Mouse (Mus musculus) cerebellum, adult 9-10 months (tissue): ENCODE measurements around the gene Grn.
"Not testable (repeated sequence)": the region's sequence is repeated elsewhere in the genome, so short reads cannot be mapped to it uniquely, and the experiment has no call there.

Experiments used
- DNase-seq: peaks from one replicate; pipeline ENCODE4 v3.0.0; 2022

Grn gene

DNA sequence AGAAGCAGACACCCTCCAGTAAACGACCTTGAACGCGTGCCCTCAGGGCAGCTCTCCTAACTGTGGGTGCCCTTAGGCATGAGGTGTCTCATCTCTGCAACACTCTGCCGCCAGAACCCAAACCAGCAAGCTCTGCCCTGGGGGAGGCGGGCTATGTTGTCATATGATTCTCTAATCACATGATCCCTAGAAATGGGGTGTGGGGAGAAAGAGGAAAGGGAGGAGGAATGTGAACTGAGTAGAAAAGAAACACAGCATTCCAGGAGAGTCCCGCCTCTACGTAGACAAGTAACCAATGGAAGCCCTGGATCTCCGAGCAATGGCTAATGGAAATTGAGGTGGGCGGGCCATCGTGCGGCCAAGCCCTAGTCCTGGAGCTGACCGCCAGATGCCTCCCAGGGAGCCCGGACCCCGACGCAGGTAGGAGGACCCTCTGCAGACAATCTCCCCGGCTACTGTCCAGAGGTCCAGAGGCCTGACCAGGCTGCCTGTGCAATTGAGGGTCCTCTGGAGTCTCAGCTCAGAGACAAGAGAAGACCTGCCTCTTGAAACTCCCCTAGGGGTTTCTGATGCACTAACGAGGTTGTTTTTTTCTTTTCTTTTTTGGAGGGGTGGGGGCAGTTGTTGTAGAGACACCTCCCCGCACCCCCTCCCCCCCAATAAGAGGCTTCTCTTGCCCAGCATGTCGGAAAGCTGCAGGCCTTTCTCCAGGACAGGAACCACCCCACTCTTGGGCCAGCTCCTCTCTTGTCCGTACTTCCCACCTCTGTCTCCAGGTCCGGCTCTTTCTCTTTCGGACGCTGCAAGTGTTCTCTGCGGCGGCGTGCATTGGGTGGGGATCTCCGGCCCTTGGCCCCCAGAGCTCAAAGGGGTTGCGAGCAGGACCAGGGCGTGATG lies at the start of gene Grn:
Grn (plus strand) TSS at position 195 of the 897 bp plus-strand sequence.
- peak; percentile 98 for DNase-seq

DNA sequence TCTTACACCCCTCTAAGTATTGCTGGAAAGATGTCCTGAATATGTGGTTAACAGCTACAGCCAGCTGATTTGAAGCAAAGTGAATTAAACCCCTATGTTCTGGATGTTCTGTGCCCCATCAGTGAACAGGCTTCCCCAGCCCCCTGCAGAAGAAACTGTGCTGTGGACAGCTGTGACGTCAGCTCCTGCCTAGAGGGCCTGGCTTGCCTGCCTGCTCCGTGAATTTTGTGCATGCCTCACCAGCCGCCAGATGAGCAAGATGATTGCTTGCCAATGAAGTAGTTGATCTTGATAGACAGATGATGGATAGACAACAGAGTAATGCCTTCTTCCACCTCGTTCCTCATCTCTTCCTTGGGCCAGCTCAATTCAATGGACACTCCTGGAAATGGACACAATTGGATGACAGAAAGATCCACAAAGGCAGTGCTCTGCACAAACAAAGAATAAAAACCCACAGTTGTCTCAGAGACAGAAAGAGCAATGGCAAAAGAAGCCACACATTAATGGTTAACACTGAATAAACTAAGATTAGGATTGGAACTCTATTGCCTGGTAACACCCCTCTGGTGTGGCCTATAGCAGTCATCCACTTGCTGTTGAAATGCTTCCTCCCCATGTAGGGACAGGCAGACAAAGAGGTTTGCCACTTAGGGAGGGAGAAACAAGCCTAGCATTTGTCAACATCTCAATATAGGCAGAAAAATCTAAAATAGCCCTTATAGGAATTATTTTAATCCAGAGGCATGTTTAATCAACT lies 48.6 kb upstream of the Grn start:
- DNase-seq: no peak

DNA sequence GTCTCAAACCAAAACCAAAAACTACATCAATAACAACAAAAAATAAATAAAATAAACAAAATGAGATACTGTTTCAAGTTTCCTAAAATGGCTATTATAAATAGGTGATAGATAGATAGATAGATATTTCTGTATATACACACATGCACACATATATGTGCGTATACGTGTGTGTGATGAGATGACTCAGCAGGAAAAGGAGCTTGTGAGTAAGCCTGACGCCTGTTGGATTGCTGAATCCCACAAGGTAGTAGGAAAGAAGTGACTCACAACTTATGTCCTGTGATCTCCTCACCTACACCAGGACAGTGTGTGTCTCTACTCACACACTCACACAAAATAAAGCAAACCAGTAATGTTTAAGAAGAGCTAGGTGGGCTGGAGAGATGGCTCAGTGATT lies 47.3 kb upstream of the Grn start:
- no peak for DNase-seq

DNA sequence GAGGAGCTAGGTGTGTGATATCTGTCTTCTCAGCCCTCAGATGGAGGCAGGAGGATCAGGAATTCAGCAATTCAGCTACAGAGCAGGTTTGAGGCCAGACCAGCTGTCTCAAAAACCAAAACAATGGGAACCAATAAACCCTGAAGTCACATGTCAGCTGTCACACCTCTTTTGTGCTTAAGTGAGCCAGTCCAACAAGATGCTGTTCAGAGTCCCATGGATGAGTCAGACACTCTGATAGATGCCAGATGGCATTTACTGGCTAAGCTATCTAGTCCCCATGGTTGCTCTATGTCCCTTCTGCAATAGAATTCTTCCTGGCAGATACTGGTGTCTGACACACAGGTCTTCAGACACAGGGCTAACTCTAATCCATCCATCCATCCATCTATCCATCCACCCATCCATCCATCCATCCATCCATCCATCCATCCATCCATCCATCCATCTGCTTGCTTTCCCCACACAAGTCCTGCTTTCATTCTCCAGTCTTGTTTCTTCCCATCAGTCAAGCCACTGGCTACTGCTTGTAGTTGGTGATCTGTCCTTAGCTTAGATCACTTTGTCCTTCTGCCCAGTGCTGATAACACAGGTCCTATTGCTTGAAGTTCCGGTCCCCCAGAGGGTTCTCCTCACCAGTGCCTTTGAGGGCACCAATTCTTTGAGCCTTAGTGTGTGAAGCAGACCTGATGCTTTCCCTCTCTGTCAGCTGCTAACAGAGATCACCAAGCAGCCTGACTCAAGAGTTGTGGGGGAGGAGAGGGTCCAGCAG lies 46.6 kb upstream of the Grn start:
- DNase-seq: peak; percentile 82

DNA sequence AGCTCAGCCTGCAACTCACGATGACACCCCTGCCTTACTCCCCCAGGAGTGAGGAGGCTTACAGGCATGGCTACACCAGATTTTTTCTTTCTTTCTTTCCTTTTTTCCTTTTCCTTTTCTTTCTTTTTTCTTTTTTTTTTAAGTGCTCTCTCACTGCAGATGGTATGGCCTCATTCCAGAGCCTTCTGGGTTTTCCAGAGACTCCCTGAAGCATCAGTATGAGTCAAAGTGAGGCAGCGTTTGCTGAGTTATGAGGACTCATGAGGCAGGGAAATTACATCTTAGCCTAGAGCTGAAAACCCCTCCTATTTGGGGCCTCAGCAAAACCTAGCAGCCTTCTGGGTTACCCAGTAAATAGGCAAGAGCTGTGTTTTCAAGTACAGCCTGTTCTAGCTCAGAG lies 45.7 kb upstream of the Grn start:
- peak; percentile 50 for DNase-seq

DNA sequence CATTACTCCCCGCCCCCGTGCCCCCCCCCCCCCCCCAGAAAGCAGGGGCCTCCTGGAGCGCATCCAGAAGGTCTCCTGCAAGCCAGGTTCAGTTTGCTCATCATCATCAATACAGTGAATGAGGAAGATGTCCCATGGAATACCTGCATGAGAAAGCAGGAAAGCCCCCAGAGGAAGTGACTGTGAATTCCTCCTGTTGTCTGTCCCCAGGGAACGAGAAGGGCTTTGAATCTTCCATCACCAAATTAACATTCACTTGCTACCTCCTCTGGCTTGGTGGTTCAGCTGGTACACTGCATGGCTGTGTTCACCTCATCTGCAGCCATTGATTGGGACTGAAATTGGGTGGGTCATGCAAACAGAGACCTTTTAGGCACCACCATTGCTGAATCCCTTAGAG lies 45.0 kb upstream of the Grn start:
- DNase-seq: no peak

DNA sequence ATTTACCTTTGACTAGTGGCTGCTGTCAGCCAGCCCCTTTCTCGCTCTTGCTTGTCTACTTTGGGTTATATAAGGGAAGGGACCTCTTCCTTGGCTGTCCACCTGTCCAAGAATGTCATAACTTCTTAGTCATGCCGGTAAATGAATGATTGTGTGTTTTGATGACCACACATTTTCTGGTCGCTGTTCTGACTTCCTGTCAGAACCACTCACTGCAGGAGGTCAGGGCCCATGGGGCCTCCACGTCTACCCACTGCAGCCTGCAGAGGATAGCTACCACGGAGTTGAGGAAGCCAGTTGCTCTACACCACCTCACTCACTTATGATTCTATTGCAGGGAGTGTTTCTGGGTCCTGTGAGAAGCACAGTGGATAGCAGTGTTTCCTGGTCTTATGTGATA lies 44.0 kb upstream of the Grn start:
- DNase-seq: no peak

DNA sequence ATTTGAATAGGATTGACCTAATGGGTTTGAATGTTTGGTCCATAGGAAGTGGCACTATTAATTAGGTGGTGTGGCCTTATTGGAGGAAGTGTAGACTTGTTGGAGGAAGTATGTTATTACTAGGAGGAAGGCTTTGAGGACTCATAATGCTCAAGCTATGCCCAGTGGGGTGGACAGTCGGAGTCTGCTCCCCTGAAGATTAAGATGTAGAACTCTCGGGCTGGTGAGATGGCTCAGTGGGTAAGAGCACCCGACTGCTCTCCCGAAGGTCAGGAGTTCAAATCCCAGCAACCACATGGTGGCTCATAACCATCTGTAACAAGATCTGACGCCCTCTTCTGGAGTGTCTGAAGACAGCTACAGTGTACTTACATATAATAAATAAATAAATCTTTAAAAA lies 40.7 kb upstream of the Grn start:
- not testable (repeated sequence) for DNase-seq

DNA sequence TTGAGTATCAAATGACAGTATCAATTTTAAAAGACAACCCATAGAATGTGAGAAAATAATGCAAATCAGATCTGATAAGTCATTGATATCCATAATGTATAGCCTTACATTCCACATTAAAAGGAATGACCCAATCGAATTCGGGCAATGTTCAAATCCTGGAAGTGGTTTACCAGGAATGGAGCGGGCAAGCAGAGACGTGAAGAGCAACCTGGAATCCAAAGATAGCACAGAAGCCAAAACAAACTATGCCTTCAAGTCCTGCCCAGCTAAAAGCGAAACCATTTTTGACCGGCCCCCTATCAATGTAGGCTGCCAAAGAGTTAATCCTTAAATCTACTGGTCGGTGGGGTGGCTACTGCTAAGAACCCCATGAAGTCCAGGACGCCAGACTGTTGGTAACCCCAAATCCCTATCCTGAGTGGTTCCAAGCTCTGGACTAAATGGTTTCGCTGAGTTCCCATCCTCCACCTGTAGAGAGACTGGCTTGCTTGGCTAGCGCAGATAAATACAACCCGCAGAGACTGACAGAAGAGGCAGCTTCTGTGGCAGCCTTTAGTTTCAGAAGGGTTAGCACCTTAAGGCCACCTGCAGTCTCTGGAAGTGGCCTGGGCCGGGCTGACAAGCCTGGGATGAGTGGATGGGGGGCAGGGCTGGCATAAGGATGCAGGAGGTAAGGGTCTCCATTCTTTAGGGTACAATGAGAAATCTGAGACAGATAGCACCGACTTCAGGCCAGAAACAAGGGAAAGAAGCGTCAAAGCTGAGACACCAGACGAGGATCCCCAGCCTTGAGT lies 37.5 kb upstream of the Grn start:
- no peak for DNase-seq

DNA sequence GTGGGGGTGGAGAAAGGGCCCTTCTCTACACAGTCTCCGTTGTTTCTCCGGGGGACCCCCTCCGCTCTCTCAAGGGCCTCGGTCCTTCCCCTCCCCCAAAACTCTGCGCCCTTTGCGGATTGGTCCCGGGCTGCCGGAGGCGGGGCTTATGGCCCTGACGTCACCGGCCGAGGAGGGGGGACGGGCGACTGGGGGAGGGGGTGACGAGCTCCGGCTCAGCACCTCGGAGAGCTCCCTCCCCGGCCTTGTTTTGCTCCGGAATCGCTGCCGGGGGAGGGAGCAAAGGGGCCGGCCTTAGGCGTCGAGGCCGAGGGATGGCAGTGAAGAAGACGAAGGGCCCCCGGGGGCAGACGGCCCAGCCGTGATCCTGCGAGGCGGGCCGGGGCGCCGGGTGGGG lies 36.9 kb upstream of the Grn start, which contains the start of gene Rundc3a:
Rundc3a (plus strand) TSS at position 166 of the 397 bp plus-strand sequence.
- peak; percentile 98 for DNase-seq

DNA sequence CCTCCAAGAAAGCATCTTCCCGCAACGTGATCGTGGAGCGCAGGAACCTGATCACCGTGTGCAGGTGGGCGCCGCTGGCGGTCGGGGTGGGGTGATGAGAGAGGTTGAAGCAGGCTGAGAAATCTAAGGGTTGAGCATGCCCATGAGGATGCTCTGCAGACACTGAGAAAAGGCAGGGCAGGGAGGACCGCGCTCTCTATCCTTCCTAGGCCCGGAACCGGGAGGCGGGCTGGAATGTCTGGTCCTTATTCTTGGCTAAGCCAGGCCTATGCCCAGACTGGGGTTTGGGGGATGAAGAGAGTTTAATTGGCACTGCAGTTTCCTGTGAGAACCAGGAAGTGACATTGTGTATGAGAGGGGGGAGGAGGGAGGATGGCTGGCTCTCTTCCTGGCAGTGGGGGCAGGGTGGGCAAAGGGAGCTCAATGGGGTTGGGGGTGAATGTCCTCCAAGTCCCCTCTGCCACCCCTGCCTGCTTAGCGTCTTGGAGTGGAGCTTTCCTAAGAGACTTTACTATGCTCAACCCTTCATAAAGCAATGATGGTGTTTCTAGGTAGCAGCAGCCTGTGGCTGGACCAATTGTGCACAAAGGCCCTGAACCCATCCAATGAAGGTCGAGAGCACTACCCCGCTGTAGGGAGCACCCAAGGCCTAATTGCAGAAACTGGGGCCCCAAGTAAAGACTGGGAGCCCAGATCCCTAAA lies 36.2 kb upstream of the Grn start:
- DNase-seq: peak; percentile 82

DNA sequence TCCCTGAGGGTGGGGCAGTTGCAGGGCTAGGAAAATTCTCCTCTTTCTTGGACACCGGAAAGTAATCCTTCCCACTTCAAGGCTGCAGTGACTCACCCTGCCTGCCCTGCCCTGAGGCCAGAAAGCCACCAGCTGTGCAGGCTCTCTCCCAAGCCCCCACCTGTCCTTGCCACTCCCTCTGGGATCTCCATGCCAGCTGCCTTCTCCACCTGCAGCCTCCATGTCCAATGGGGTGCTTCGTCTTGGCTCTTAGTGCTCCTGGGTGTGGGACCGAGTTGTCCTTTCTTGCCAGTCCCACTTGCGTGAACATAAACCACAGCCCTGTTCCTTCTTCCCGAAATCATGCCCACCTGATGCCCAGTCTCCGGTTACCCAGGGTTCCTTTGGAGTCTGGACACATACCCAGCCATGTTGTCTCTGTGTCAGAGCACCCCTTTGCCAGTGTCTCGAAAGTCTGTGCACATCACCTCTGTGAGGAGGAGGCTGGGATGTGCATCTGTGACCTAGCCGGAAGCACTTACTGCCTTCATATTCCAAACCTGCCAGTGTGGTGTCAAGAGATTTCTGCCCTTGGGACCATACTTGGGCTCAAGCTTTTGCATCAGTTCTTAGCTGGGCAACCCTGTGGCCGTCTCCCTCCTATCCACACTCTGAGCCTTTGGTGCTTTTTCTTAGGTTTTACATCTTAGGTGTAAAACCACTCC lies 35.5 kb upstream of the Grn start:
- peak; percentile 72 for DNase-seq

DNA sequence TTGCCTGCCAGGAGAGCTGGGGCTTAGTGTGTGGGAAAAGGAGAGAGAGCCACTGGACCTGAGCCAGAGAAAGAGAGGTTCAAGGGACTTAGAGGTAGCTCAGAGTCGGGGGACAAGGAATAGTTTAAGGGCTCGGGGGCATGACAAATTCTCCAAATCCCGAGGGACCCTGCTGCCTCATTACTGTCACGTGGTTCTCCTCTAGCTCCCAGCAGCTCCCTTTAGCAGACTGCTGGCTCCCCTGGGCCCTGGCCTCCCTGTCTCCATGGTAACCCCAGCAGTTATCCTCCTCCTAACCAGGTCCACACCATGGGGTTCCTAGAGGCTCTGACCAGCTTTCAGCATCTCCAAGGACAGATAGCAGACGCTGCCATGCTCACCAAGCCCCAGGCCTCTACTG lies 34.9 kb upstream of the Grn start:
- DNase-seq: peak; percentile 76

DNA sequence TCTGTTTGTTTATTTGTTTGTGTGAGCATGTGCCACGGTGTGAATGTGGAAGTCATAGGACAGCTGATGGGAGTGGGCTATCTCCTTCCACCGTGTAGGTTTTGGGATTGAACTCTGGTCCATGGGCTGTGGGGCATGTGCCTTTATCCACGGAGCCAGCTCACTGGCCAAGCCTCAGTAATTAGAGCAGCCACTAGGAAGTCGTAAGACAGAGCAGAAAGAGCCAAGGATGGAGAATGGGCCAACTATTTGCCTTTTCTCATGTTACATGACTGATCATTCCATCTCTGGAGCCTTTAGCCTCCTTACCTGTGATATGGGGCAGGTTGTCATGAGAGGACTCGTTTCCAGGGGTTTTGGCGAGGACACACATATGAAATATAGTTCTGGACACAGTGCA lies 33.9 kb upstream of the Grn start:
- DNase-seq: peak; percentile 63

DNA sequence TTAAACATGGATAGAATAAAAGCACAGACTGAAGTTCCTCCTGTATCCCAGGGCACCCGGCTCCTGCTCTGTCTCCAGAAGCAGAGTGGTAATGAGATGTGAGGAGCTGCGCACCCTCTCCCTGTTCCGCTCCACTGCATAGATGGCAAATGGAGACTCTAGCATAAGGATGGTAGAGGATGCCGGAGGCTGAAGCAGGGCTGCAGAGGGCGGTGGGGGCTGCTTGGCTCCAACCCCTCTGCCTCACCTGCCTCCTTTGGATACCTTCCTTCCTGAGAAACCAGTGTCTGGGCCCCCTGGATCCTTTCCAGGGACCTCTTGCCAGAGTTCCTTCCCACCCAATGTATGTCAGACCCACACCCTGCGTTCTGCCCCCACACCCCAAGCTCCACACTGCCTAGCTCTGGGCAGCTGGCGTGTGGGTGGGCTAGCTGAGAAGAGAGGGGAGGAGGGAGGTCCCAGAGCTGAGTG lies 33.4 kb upstream of the Grn start:
- no peak for DNase-seq

DNA sequence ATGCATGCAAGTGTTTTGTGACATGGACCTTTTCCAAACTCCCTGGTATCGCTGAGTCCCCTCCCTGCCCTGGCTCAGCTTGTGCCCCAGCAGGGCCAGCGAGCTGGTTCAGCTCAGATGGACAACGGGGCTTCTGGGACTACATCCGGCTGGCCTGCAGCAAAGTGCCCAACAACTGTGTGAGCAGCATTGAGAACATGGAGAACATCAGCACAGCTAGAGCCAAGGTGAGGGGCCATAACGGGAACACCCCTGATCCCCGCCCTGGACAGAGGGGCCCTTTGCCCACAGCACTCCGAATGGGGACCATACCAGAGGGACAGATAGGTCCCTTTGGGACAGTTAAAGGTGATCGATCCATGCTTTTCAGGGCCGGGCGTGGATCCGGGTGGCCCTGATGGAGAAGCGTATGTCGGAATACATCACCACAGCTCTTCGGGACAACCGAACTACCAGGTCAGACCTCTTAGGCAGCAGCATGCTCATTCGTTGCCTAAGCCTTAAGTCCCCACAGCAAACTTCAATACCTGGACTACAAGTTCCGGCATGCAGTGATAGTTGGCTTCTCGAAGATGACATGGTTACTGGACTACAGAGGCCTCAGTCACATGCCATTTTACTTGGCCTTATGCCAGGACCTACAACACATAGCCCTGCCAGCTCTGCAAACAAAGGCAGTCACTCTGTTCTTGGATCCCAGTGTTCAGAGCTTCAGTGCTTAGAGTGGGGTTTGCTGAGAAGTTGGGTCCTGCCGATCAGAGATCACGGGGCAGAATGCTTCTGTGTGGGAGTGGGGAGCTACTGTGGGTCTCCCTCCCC lies 31.9 kb upstream of the Grn start:
- peak; percentile 89 for DNase-seq

DNA sequence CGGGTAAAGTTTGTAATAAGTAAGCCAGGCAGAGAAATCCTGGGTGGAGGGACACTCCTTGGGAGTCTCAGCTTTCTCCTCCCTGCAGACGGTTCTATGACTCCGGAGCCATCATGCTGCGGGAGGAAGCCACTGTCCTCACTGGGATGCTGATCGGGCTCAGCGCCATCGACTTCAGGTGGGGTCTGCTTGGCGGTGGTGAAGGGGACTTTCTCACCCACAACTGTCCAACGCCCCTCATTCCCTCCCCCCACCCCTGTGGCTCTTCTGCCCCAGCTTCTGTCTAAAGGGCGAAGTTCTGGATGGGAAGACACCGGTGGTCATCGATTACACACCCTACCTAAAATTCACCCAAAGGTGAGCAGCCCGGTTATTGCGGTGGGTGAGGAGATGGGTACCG lies 31.0 kb upstream of the Grn start:
- DNase-seq: no peak

DNA sequence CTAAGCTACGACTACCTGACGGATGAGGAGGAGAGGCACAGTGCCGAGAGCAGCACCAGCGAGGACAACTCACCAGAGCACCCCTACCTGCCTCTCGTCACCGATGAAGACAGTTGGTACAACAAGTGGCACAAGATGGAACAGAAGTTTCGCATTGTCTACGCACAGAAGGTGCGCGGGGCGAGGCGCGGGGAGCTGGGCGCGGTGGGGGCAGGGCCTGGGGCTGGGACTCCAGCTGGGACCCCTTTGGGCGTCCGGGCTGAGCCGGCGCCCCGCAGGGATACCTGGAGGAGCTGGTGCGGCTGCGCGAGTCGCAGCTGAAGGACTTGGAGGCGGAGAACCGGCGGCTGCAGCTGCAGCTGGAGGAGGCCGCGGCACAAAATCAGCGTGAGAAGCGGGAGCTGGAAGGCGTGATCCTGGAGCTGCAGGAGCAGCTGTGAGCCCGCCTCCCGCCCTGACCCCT lies 30.5 kb upstream of the Grn start:
- DNase-seq: peak; percentile 56

DNA sequence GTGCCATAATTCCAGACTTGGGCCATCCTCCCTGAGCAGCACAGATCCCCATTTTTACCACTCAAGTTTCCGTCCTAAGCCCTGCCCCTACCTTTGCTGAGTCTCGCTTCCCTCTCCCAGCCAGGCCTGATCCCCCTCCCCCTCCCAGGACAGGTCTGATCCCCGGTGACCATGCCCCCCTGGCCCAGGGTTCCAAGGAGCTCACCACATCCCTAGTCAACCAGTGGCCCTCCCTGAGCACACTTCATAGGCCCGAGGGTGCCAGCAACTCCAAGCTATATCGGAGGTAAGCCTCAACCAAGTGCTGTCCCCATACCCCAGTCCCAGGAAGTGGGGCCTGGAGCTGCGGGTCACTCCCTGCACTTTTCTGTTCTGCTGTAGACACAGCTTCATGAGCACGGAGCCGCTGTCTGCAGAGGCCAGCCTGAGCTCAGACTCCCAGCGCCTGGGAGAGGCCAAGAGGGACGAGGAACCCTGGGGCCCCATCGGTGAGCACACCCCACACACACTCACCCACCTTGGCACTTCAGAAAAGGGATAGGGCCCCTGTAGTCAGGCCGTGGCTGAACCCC lies 29.5 kb upstream of the Grn start:
- DNase-seq: no peak
